Mouse (Mus musculus): ENCODE measurements around the gene Leo1.

DNA sequence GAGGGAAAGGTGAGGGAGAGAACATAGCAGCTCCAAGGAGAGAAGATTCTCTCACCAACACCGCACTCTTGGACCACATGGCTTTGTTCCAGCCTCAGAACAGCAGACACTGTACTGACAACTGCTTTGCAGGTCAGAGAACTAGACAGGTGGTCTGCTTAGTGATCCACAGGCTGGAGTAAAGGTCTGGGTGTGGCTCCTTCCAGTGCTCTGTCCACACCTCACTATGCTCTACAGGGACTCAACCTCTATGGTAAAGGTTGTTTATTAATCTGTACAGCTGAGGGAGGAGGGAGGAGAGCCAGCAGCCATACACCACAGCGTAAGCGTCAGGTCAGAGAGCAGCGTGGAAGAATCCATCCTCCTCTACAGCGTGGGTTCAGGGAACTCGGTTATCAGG, 45.4 kb upstream of the Leo1 start:
- TF ChIP-seq MAFK (IDR thresholded peaks at IDR 0.05; ENCODE audit: insufficient read depth, low read depth, low read length) (no peak), HCFC1 (IDR thresholded peaks at IDR 0.05; ENCODE audit: borderline replicate concordance, insufficient read depth, low read length) (no peak), CHD2 (IDR thresholded peaks at IDR 0.05; ENCODE audit: low read depth, low read length) (no peak), ZNF384 (IDR thresholded peaks at IDR 0.05; ENCODE audit: low read depth, low read length) (no peak), ZC3H11A (IDR thresholded peaks at IDR 0.05; ENCODE audit: borderline replicate concordance, low read depth, low read length) (no peak)
